Mouse (Mus musculus) spleen, postnatal 36 days (tissue): ENCODE data around the gene Pfpl.

Source experiments
- DNase-seq, 2 experiments: peaks; one replicate each; pipeline ENCODE4 v3.0.0; 2022; ENCODE audit warnings: low spot score in 2 of 2, mixed read lengths in 1 of 2

Pfpl gene

GRCm38 (mm10) chr19:12427605-12428004 is at the start of gene Pfpl:
Gene Pfpl, plus strand, starts transcription at chr19:12427905.
- no peak for DNase-seq

GRCm38 (mm10) chr19:12386979-12387378 is 40.7 kb upstream of the Pfpl start, which contains the start of gene Olfr1440:
Gene Olfr1440, plus strand, starts transcription at chr19:12387279.
- no peak for DNase-seq

DNA sequence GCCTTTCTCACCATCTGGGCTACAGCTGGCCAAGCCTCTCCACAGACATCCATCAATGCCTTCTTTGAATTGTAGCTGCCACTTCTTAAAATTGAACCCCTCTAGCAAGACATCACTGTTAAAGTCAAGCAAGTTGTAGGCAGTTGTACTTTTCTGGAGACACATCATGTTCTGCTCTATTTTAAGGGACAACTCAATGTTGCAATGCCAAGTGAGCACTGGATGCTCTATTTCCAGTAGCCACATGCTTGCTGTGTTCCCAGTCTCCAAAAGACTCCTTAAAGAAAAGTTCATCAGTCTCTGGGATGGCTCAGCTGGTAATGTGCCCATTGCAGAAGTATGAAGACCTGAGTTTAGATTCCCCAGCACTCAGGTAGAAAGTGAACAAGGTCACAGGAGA is 14.0 kb upstream of the Pfpl start:
- no peak for DNase-seq

- no peak for DNase-seq
Observed at GRCm38 (mm10) chr19:12417361-12417760, 10.3 kb upstream of the Pfpl start, which contains the start of gene Olfr1441. Gene Olfr1441, plus strand, starts transcription at chr19:12417433.

DNA sequence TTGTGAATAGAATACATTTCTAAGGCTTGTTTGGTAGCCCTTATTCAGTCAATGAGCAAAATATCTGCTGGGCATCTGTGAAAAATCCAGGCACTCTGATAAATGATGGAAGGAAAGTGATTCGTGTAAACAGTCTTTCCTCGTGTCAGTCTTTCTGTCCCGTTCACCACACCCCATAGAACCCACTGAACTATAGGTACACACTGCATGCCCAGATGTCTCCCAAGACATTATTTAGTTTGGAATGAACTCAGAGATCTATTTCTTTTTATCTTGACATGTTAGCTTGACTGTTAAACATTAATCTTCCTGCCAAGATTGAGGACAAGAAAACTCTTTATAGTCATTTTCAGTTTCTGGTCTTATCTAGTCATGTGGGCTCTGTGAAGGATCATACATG is 9.4 kb upstream of the Pfpl start:
- no peak for DNase-seq

GRCm38 (mm10) chr19:12420555-12420954 is 7.2 kb upstream of the Pfpl start:
- no peak for DNase-seq

DNA sequence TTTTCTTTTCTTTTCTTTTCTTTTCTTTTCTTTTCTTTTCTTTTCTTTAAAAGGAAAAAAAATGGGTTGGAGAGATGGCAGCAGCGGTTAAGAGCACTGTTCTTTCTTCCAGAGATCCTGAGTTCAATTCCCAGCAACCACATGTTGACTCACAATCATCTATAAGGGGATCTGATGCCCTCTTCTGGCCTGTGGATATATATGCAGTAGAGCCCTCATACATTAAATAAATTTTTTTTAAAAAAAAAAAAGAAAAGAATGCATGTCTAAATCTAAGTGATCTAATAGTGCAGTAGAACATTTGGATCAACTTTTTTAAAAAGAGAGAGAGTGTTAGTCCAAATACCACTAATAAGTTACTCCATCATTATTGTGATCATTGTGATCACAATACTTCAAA is 6.0 kb upstream of the Pfpl start:
- no peak for DNase-seq

DNA sequence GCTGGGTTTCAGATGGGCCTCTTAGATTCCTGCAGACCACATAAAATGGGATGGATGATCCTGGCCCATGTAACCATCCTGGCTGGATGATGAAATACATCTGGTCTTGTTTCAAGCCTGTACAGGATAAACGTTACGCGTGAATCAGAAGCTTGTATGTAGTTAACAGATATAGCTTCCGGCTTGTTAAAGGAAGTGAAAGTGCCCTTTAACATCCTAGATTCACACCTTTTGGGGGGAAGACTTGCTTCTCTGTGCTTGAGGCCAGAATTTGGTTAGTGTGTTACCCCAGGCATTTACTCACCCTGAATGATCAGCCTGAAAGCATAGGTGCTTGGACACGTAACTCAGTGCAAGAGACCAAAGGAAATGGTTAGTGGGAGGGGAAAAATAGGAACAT is 604 bp upstream of the Pfpl start:
- peak; percentile 35 to 51 for DNase-seq

- DNase-seq = peak; percentile 60 to 66
Observed at GRCm38 (mm10) chr19:12433033-12433432, 5.3 kb downstream of the Pfpl start.

- peak; percentile 54 to 58 for DNase-seq
Observed at GRCm38 (mm10) chr19:12435011-12435416, 7.3 kb downstream of the Pfpl start.

DNA sequence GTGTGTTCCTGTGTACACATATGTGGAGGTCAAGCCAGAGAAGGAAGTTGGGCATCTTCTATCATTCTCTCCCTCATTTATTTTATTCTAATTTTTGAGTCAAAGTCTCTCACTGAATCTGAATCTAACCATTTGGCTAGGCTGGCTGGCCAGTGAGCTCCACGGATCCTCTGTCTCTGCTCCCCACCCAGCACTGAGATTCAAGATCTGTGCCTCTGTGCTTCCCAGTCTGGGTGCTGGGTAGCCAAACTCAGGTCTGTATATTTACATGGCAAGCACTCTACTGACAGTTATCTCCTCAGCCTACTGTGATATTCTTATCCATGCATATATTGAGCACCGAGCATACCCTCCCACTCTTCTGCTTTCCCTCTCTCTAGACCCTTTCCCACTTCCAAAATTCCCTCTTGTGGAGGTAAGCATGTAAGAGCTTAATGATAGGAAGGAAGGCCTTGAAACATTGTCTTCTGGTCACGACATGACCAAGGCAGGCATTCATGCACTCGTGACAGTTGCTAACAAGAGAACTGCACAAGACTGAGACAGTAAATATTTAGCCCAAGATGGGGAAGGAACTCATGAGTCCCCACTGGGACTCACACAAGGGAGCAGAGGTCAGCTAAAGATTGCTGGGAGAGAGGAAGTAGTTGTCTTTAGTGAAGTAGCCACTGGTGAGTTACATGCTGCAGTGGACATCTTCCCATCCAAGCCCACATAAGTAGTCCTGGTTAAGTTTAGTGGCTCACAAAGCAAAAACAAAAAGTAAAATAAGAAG is 8.2 kb downstream of the Pfpl start:
- peak; percentile 19 to 39 for DNase-seq

DNA sequence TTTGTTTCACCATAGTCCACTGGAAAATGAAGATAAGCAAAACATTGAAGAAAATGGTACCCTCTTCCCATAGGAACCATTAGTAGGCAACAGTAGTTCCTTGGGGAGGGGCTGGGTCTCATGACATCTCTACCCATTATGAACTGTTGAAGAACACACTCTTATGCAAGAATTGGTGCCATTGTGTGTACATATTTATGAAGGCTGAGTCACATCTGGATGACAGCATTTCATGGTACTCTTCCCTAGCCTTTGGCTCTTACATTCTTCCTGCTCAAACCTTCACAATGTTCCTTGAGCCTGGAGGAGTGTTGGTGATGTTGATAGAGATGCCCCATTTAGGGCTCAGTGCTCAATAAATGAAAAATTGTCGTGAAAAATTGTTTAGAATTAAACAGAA is 11.9 kb downstream of the Pfpl start:
- DNase-seq = no peak

DNA sequence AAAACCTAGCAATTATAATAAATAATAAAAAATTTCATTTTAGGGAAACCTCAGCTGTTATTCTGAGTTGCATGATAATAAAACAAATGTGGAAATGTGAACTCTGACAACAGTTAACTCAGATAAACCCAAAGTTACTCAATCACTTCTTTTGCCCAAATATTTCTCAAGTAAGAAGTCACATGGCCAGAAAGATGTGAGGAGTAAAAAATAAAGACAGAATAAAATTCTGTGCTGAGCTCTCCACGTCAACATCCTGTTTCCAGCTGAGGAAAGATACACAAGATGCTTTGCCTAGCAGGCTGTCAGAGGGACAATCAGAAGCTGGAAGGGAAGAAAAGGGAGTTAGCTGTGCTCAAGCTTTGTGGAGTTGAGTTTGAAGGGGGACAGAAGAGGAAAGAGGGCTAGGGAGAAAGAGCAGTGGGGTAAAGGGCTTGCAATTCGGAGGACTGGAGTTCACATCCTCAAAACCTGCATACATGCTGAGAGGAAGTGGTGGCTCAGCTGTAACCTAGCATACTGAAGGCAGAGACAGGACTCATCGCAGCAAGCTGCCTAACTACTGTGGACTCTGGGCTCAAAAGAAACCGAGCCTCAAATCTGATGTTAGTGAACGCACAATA is 12.5 kb downstream of the Pfpl start:
- peak; percentile 32 to 44 for DNase-seq

GRCm38 (mm10) chr19:12442560-12442959 is 14.9 kb downstream of the Pfpl start:
- no peak for DNase-seq

DNA sequence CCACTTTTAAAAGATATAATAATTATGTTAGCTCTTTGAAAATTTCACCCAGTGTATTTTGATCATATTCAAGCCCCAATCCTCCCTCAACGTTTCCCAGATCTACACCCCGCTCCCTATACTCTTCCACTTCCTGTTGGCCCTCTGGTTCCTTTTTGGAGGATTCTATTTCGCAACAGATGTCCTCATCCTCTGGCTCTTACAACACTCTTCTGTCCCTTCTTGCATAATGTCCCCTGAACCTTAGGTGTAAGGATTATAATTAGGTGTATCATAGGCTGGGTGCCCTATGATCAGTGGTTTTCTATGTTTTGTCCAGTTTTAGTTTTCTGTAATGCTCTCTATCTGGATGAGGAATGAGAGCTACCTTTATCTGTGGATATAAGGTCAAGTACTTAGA is 17.3 kb downstream of the Pfpl start:
- DNase-seq = peak in 1 of 2 experiments; percentile 17

DNA sequence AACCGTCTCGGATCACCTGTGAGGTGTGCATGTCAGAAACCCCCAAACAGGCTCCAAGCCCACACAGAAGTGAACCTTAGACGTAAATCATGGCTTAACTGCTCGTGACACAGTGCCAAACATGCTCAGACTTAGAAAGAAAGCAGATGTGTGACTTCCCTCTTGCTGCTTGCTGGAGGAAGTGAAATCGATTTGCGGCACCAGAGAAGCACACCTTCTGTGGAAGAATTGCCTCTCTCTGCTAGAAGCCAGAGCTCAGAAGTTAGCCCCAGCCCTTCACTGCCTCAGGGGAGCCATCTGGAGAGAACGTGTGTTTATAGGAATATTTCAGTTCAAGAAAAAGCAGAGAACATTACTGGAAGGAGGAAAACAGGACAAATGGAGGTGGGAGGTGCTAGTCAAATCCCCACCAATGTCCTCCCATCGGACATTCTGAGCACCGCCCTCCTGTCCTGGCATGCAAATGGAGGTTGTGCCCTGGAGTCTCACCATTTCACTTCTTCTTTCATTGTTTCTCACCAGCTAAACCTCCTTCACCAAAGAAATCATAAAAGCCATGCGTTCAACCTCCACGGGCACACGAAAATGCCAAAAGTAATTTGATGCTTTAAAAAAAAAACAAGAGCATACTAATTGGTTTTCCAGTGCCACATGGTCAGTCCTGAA is 29.8 kb downstream of the Pfpl start:
- peak; percentile 85 for DNase-seq

DNA sequence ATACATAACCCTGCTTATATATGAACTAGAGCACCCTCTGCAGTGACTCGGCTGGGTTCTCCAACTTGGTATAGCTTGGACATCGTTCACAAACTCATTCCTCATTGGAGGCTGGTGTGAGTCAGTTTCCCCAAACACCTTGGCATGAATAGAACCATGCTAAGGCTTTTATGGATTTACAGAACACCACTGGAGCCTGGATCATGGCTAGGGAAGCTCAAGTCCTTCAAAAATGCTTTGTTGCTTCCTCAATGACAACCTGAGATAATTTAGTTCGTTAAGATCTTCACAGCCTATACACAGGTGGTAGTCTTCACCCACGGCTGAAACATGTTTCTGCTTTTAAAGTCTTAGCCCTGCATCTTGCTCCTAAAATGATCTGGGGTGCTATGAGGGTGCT is 31.8 kb downstream of the Pfpl start:
- no peak for DNase-seq

GRCm38 (mm10) chr19:12460282-12461249 is 32.9 kb downstream of the Pfpl start, which contains the start of gene Mpeg1:
Gene Mpeg1, plus strand, starts transcription at chr19:12460779.
- DNase-seq = peak in 1 of 2 experiments; percentile 45

GRCm38 (mm10) chr19:12462851-12463721 is 35.4 kb downstream of the Pfpl start:
- DNase-seq = no peak

DNA sequence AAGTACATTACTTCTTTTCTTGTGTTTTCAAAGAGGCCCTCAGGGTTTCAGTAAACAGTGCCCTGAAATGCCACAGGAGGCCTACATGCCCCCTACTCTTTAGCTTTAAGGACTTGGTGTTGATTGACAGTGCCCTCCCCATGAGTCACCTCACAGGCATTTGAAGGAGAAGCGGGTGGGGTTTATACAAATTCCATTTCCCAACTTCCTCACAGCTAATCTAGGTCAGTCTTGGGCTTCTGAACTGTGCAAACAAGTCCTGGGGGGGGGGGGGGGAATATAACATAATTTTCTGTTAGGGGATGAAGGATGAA is 36.0 kb downstream of the Pfpl start:
- DNase-seq = no peak

DNA sequence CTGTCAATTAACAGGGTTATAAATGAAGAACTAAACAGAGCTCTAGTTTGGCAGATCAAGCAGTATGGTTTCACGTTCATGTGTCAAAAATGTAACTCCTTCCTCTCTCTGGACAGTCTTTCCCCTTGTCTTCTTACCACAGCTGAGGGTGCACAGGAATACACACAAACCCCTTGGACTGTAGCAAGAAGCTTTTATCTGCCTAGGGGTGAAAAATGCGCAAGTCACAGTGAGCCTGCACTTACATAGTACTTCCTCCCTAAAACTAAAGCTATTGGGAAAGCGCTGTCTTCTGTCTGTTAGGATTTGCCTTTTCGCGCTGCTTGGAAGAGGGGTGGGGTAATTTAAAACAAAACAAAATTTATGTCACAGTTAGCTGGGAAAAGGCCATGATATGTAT is 36.4 kb downstream of the Pfpl start:
- no peak for DNase-seq
